Mouse (Mus musculus): ENCODE measurements around the gene Dnajc21.

Dnajc21 gene

GRCm38 (mm10) chr15:10439963-10440362 is 30.4 kb downstream of the Dnajc21 start:
- DNase-seq (ENCODE audit: low spot score in 2 of 2), result no peak

GRCm38 (mm10) chr15:10436893-10437292 is 33.4 kb downstream of the Dnajc21 start:
- DNase-seq (ENCODE audit: low spot score in 2 of 2), result no peak

GRCm38 (mm10) chr15:10426545-10427266 is 43.6 kb downstream of the Dnajc21 start:
- DNase-seq (ENCODE audit: low spot score in 2 of 2), result no peak

- no peak for DNase-seq (ENCODE audit: low spot score in 2 of 2)
Observed at GRCm38 (mm10) chr15:10426124-10426523, 44.2 kb downstream of the Dnajc21 start.

- DNase-seq (ENCODE audit: low spot score in 2 of 2), result no peak
Observed at GRCm38 (mm10) chr15:10421785-10422144, 48.6 kb downstream of the Dnajc21 start.

- DNase-seq (ENCODE audit: low spot score in 2 of 2), result no peak
Observed at GRCm38 (mm10) chr15:10421138-10421784, 49.1 kb downstream of the Dnajc21 start.

GRCm38 (mm10) chr15:10413656-10414055 is 56.7 kb downstream of the Dnajc21 start:
- no peak for DNase-seq (ENCODE audit: low spot score in 2 of 2)

GRCm38 (mm10) chr15:10410881-10411280 is 59.4 kb downstream of the Dnajc21 start:
- no peak for DNase-seq (ENCODE audit: low spot score in 2 of 2)

- DNase-seq (ENCODE audit: low spot score in 2 of 2), result no peak
Observed at GRCm38 (mm10) chr15:10409842-10410241, 60.5 kb downstream of the Dnajc21 start.

GRCm38 (mm10) chr15:10400415-10400814 is 69.9 kb downstream of the Dnajc21 start:
- no peak for DNase-seq (ENCODE audit: low spot score in 2 of 2)

- DNase-seq (ENCODE audit: low spot score in 2 of 2), result no peak
Observed at GRCm38 (mm10) chr15:10399795-10400194, 70.5 kb downstream of the Dnajc21 start.

Measured in spleen, postnatal 4 days (tissue).